Mouse (Mus musculus) retina, embryonic 14.5 days (tissue): ENCODE measurements around the gene Vps45.

Source experiments
- DNase-seq: peaks from one replicate; pipeline ENCODE4 v3.0.0-alpha.2; 2015; ENCODE audit warnings: low spot score

Gene Vps45

DNA sequence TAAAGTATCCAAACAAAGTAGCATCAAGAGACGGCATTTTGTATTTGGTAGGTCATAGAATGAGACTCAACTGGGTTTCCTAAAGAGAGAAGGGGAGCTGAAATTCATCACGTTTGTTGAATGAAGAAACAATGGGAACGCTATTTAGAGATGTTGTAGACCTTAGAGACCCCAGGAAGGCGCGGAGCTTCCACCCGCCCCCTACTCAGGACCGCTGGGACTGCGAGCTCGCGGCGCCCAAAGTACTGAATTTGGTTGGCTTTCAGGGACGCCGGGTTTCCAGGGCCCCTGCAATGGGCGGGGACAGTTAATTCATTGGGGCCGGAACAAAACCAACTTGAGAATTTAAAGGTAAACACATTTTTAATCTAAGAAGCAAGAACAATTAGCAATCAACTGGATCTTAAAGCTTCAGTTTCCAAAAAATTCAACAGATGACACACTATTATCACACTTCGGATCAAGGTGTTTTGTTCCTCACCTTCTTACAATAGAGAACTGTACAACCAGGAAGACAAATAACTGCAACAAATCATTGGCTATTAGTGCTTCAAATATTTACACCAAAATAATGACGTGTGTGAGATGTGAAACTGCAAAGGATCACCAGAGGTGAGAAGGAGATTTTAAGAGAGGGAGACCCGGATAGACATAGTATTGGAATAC, at the start of gene Vps45:
Vps45 (minus strand) TSS at position 236 of the 666 bp plus-strand sequence.
- peak; percentile 81 for DNase-seq

- no peak for DNase-seq
Observed at GRCm38 (mm10) chr3:96106151-96106550, 47.9 kb upstream of the Vps45 start.

GRCm38 (mm10) chr3:96105232-96105747, 47.0 kb upstream of the Vps45 start:
- no peak for DNase-seq

DNA sequence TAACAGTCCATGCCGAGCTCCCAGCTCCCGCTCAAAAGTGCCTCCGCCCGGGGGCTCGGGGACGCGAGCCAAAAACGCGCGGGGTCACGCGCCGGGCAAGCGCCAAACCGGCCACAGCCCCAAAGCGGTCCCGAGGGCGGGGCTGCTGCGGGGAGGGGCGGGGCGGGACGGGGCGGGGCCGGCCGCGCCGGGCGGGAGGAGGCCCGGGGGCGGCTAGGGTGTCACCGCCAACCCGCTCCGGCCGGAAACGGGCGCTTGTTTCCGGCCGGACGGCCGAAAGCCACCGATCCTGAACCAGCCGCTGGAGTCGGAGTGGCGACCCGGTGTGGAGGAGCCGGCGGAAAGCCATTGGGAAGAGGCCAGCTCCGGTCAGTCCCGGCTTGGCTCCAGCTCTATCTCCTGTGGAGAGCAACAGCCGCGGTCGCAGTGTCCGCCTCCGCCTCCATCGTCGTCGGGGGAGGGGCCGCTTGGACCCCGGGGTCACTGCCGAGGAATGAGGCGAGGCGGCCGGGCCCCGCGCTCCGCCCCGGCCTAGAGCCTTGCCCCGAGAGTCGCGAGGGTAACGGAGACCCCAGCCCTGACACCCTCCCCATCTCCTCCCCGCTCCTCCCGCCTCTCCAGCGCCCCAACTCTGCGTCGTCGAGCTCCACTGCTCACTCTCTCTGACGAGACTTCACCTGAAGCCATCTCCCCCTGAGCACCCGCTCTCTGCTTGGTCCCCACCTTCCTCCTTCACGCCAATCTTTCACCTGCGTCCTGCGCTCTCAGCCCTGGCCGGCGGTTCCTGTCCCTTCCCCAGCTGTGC, 46.2 kb upstream of the Vps45 start, which contains the start of gene Otud7b:
Otud7b (plus strand) TSS at position 267 of the 805 bp plus-strand sequence.
- DNase-seq = peak; percentile 88

DNA sequence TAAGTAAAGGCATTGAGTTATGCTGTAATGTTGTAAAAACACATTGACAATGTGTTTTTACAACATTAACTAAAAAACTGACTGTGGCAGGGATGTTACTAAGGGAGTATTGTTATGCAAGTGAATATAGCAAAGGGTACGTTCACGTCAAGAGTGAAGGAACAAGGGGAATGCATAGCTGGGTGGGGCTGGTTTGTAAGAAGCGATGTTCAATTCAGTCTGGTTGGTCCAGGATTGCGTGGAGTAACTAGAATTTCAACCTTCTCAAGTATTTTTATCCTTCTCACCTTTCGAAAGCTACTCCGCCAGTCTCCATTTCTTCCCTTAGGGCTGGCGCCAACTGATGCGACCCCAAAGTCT, 45.6 kb upstream of the Vps45 start:
- no peak for DNase-seq

- DNase-seq = peak; percentile 73
Observed at GRCm38 (mm10) chr3:96102100-96102872, 44.0 kb upstream of the Vps45 start.

- DNase-seq = no peak
Observed at GRCm38 (mm10) chr3:96098616-96099267, 40.5 kb upstream of the Vps45 start.

DNA sequence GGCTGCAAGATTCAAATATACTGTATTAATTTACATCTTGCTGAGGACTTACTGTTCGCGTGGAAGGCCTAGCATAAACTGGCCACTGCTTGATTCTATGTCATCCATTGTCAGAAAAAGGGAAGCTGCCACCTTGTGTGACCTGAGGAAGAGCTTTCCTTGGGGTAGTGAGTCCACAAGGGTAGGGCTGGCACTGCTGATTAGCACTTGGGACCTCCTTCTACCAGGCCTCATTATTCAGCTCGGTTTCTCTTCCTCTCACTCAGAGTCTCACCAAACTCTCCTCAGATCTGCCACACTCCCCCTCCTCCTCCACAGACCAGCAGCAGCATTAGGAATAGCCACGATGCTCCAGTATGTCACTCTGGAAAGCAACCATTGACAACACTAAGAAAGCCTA, 39.9 kb upstream of the Vps45 start:
- no peak for DNase-seq

DNA sequence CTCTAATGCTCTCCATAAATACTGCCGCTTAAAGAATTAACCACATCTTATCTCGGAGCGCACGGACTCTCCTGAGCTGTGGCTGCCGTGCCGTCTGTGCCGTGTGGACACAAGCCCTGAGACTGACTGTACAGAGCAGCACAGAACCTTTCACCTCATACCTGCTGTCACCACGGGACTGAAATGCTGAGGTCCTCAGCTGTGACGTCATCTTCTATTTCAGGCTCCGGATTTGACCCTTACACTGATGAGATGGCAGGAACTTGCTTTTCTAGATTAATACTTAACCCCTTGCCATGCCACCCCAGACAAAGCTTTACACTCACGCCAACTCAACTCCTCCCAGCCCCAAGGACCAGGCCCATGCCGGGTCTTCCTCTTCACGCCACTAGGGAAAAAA, 35.9 kb upstream of the Vps45 start:
- no peak for DNase-seq

- DNase-seq = no peak
Observed at GRCm38 (mm10) chr3:96093509-96093908, 35.2 kb upstream of the Vps45 start.

- no peak for DNase-seq
Observed at GRCm38 (mm10) chr3:96091966-96092365, 33.7 kb upstream of the Vps45 start.

GRCm38 (mm10) chr3:96091146-96091545, 32.9 kb upstream of the Vps45 start:
- no peak for DNase-seq

DNA sequence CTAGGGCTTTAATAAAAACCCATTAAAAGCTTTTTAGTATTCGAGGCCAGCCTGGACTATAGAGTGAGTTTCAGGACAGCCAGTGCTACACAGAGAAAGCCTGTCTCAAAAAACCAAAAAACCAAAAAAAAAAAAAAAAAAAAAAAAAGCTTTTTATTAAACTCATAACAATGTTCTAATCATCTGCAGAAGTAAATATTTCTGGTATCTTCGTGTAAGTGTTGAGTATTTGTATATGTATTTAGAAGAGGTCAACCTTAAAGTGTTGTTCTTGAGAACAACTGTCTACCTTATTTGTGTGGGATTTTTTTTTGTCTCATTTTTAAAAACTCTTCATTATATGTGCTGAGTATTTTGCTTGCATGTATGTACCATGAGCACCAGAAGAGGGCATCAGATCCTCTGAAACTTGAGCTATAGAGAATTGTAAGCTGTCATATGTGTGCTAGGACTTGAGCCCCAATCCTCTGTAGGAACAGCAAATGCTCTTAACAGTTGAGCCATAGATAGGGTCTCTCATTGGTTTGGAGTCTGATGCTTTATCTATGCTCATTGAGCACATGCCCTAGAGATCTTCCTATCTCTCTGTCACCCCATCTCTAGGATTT, 31.7 kb upstream of the Vps45 start:
- DNase-seq = peak; percentile 21

- DNase-seq = no peak
Observed at GRCm38 (mm10) chr3:96087801-96088200, 29.5 kb upstream of the Vps45 start.

- DNase-seq = no peak
Observed at GRCm38 (mm10) chr3:96087219-96087618, 29.0 kb upstream of the Vps45 start.

- no peak for DNase-seq
Observed at GRCm38 (mm10) chr3:96084146-96084755, 26.0 kb upstream of the Vps45 start.

DNA sequence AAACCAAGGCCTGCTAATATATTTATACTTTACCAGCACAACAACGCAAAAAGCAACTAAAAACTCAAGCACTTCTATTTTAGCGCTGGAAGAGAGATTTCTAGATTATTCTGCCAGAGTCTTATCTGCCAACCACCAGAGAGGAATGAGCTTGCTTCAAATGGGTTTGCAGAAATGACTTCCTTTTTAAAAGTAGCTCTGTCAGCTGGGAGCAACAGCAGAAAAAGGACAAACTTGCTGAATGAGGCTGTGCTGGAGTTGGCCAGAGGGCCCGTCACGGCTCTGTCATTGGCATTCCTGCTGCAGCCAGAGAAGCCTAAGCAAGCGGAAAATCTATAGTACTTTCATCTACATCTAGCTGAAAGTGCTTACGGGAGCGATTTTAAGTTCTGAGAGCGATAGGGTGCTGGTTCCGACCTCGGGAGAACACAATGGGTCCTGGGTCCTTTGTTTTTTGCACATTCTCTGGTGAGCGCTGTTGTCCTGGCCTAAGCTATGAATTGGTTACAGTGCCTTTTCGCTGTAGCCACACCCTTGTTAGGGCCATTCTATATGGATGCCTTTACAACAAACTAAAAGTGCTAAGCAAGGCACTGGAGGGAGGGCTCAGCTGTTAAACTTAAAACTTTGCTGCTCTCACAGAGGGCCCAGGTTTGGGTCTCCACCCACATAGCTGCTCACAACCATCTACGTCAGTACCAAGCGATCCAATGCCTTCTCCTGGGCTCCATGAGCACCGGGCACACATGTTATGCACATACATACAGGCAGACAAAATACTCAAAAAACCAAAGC, 24.6 kb upstream of the Vps45 start:
- no peak for DNase-seq

- DNase-seq = no peak
Observed at GRCm38 (mm10) chr3:96082100-96082499, 23.8 kb upstream of the Vps45 start.

DNA sequence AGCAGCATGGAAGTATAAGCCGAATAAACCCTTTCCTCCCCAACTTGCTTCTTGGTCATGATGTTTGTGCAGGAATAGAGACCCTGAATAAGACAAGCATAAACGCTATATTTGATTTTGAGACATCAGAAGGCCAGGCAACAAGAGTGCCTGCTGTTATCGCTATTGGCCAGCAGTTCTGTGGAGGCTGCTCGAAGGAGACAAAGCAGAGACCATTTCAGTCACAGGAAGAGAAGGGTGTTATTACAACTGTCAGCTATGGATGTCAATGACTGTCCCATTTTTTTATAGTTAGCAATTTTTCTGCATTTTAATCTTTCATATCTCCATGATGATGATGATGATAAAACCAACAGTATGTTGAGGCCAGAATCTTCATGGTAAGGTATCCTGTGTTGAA, 23.4 kb upstream of the Vps45 start:
- no peak for DNase-seq

- DNase-seq = peak; percentile 60
Observed at GRCm38 (mm10) chr3:96081006-96081405, 22.7 kb upstream of the Vps45 start.
